Mouse (Mus musculus) midbrain, embryonic 10.5 days (tissue): Measurements from ENCODE around the gene Zc3h12b. TPM values are rescaled to one million over a fixed set of nuclear protein-coding genes. Genes with fewer than 3 reads are reported as not detected.

ENCODE experiments used
- DNase-seq: peaks from one replicate; pipeline ENCODE4 v3.0.0-alpha.2; 2017; ENCODE audit warnings: low spot score
- H3K27ac ChIP-seq: fragments of 300-500 bp; sonication (generic); replicated peaks from 2 replicates; pipeline ENCODE4 v1.5.1; 2016; ENCODE audit warnings: mild to moderate bottlenecking
- H3K27me3 ChIP-seq: fragments of 300-500 bp; sonication (generic); 2 replicates; pipeline ENCODE4 v1.6.1; 2016; ENCODE audit warnings: low read depth, mild to moderate bottlenecking; ENCODE audit not compliant: poor library complexity, severe bottlenecking
- H3K36me3 ChIP-seq: fragments of 300-500 bp; sonication (generic); 2 replicates; pipeline ENCODE4 v1.6.1; 2016; ENCODE audit warnings: mild to moderate bottlenecking, moderate library complexity
- H3K4me1 ChIP-seq: fragments of 300-500 bp; sonication (generic); 2 replicates; pipeline ENCODE4 v1.6.1; 2016
- H3K4me3 ChIP-seq: fragments of 300-500 bp; sonication (generic); 2 replicates; pipeline ENCODE4 v1.5.1; 2016; ENCODE audit warnings: mild to moderate bottlenecking, moderate library complexity
- H3K9me3 ChIP-seq: fragments of 300-500 bp; sonication (generic); replicated peaks from 2 replicates; pipeline ENCODE4 v1.6.1; 2016; ENCODE audit warnings: mild to moderate bottlenecking
- WGBS: fragments of 180-500 bp; shearing (Covaris S2); methylation state at CpG from one replicate; pipeline ENCODE4 v1.1.7; 2016; 5-methylcytosine and 5-hydroxymethylcytosine counted together
- polyA plus RNA-seq: library from polyadenylated mRNA; unstranded; fragments of >200 nt; fragmentation: Nextera tagmentation; extraction: Ambion mirVana; gene quantifications from 2 replicates; pipeline ENCODE4 v1.2.1, GENCODE M21; 2016

The Zc3h12b gene
- polyA plus RNA-seq, result 3.0 and 3.3 TPM in 2 replicates

DNA sequence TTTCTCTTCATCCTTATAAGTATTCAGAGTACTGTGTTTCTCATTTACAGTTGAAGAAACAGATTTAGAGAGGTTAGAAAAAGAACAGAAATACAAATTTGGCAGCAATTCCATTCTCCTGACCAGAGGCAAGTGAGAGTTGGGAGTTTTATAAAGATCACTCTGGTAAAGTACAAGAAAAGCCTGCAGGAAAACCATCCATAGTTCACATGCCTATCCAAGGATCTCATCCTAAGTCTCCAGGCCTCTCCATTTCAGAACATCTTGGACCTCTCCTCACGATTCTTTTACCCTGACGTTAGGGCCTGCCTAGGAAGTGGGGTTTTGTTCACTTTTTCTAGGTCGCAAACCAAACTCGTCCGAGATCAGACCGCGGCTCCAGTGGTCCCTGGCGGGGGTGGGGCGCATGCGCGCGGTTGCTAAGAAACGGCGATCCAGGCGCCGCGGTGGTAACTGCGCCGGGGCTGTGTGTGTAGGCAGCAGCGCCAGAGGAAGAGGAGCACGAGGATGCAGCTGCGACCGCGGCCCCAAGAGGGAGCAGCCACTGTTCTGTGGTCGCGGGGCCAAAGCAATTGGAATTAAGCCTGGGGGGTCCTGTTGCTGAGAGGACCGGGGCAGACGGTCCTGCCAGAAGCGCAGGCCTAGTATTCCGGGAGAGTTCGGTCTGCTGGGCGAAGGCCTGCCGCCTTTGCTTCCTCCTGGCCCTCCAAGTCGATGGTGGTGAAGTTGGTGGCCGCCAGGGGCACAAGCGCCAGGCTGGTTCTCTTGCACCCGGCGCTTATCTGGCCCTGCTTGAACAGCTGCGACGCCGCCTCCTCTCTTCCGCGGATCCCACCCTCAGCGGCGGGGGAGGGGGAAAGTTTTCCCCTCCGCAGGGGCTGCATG, at the start of gene Zc3h12b:
TSS of gene Zc3h12b (plus strand) at position 452 of the 885 bp plus-strand sequence.
- Histone ChIP-seq H3K4me1 (0 out of 2 replicates have a peak, but pooled peaks cover 4% of the 10 kb centered on the region), H3K9me3 (no peaks in the 10 kb centered on the region), H3K27me3 (peaks cover 9% of the 10 kb centered on the region; the same call in 1 of the 2 replicates), H3K27ac (peak within 1 kb of the TSS; percentile 84), H3K36me3 (no peaks in the 10 kb centered on the region), H3K4me3 (peak within 1 kb of the TSS; percentile 56)
- DNase-seq, result peak; percentile 85
- WGBS, result 22% methylated on average over 45 of the region's 46 CpGs

DNA sequence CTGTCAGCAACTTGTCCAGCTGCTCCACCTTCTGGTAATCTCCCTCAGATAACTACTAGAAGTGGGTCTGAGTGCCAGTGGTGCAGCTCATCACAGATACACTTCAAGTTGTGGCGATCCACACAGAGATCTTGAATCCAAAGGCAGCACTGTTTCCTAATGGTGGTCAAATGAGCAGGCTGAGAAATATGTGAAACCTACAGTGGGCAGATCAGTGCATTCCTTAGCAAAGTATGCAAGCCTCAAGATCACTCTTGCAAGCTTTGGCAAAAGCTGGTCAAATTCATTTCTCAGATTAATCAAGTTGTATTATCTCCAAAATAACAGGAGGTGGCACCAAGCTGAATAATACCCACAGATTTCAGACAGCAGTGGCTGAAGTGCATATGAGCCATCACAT, 29.3 kb upstream of the Zc3h12b start:
- no peaks in the 10 kb centered on the region for H3K4me1 ChIP-seq
- H3K4me3 ChIP-seq, result no peak overlapping the region
- WGBS, result 97% methylated on average over 1 of the region's 1 CpGs
- no peak for DNase-seq
- no peaks in the 10 kb centered on the region for H3K27me3 ChIP-seq
- no peaks in the 10 kb centered on the region for H3K9me3 ChIP-seq
- H3K36me3 ChIP-seq, result no peaks in the 10 kb centered on the region
- no peak overlapping the region for H3K27ac ChIP-seq

DNA sequence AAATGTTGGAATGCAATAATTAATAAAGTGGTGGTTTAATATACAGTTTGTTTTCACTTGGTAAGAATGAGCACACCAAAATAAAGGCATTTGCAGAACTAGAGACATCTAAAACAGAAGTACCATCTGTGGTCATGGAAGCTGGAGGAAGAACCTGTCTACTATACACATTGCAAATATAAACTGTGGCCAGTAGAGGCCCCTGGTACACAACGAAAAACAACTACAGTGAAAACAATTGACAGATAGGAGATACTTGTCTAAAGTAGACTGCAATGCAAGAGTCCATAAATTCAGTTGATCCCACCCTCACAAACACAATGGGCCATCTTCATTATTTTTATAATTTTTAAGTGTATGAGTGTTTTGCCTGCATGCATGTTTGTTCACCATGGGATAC, 24.4 kb upstream of the Zc3h12b start:
- 84% methylated on average over 1 of the region's 1 CpGs for WGBS
- H3K9me3 ChIP-seq, result no peaks in the 10 kb centered on the region

DNA sequence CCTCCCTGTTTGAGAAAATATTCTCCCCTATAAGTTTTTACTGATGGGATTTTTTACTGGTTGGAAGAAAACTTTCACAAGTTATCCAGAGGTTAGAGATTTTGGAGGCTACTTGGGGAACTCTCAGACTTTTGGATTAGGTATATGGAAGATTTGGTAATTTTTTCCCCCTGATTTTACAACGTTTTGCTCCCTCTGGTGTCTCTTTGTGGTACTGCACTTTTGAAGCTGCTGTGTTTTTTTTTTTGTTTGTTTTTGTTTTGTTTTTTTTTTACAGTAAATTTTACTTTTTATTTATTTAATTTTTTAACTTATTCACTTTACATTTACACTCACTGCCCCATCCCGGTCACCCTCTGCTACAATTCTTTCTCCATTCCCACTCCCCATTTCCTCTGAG, 26.8 kb downstream of the Zc3h12b start:
- 33% methylated on average over 2 of the region's 2 CpGs for WGBS
- no peak overlapping the region for H3K4me3 ChIP-seq
- H3K27ac ChIP-seq, result no peak overlapping the region
- no peaks in the 10 kb centered on the region for H3K4me1 ChIP-seq
- H3K9me3 ChIP-seq, result no peaks in the 10 kb centered on the region
- no peaks in the 10 kb centered on the region for H3K27me3 ChIP-seq
- no peak for DNase-seq
- no peaks in the 10 kb centered on the region for H3K36me3 ChIP-seq

More for the DNA sequence above, 24.4 kb upstream of the Zc3h12b start:
- Histone ChIP-seq H3K36me3 (no peaks in the 10 kb centered on the region), H3K27me3 (no peaks in the 10 kb centered on the region), H3K4me1 (no peaks in the 10 kb centered on the region), H3K4me3 (no peak overlapping the region), H3K27ac (no peak overlapping the region)
- no peak for DNase-seq

DNA sequence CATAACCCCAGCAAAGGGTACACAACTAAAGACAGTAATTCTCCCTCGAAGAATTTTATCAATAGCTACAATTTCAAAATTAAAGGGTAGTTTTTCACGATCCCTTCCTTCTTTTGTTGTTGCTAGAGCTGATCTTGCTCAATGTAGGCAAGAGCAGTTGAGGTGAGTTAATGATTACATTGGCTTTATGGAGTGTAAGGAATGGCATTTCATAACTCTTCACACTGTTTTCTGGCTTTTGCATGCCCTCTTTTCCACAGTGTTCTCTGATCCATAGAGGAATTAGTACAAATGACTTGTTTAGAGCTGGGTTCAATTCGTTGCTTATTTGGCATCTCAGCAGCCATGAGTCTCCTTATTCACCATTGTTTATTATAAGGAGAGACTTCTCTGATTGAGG, 84.4 kb downstream of the Zc3h12b start:
- no peaks in the 10 kb centered on the region for H3K36me3 ChIP-seq
- no peaks in the 10 kb centered on the region for H3K9me3 ChIP-seq
- H3K27me3 ChIP-seq, result no peaks in the 10 kb centered on the region
- no peak for DNase-seq
- no peak overlapping the region for H3K27ac ChIP-seq
- H3K4me3 ChIP-seq, result no peak overlapping the region
- no peaks in the 10 kb centered on the region for H3K4me1 ChIP-seq
- WGBS, result 87% methylated on average over 3 of the region's 3 CpGs

DNA sequence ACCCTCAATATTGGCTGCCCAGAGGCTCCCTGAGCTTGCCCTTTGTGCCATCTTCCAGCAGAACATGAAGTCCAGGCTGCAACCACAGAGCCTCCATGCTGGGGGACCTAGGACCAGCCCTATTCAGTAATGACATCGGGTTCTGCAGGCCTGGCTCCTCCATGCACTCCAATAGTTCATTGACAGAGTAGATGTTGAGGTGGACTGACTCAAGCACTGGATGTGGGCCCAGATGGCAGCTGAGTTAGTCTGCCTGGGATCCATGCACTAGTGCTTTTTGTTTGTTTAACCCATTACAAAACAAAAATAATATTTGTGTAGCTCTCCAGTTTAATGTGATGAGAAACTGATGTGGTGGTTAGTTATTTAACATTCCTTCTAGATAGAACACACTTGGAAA, 90.3 kb downstream of the Zc3h12b start:
- no peak for DNase-seq
- 81% methylated on average over 1 of the region's 1 CpGs for WGBS
- Histone ChIP-seq H3K9me3 (no peaks in the 10 kb centered on the region), H3K27me3 (no peaks in the 10 kb centered on the region), H3K36me3 (no peaks in the 10 kb centered on the region), H3K27ac (no peak overlapping the region), H3K4me3 (no peak overlapping the region), H3K4me1 (no peaks in the 10 kb centered on the region)

DNA sequence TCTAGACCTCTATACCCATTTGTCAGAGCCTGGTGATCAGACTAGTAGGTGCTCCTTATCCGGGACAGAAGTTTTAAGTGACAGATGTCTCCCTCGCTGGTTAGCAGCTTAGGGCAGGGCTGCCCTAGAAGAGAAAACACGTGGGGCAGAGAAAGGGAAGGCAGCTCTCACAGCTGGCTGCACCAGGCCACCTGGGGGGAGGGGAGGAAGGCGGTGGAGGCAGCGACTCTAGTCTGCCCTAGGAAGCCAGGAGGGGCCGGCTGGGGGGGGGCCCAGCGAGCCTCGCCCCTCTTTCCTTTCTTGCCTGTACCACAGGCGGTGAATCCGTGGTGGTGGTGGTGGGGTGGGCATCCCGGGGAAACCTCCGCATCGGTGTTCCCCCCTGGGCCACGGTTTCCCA, 141.3 kb downstream of the Zc3h12b start:
- H3K27ac ChIP-seq, result no peak overlapping the region
- no peaks in the 10 kb centered on the region for H3K36me3 ChIP-seq
- H3K4me1 ChIP-seq, result no peaks in the 10 kb centered on the region
- DNase-seq, result no peak
- H3K9me3 ChIP-seq, result no peaks in the 10 kb centered on the region; the same call in 1 of the 2 replicates
- no peaks in the 10 kb centered on the region for H3K27me3 ChIP-seq
- H3K4me3 ChIP-seq, result no peak overlapping the region
- 62% methylated on average over 14 of the region's 14 CpGs for WGBS

DNA sequence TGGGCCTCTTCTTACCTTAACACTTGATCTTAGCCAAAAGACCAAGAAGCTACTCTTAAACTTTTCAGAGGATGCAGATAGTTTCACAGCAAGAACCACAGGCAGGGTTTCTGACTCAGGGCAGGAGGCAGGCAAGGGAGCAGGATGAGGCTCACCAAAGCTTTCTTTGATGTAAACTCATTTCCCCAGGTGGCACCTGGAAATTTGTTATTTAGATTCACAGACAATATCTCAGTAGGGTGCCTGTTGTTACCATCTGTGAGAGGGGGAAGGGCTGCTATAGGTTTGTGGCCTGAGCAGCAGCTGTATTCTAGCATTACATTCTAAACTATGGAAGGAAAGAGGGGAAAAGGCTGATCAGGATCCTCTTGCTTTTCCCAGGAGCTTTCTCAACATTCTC, 169.6 kb downstream of the Zc3h12b start:
- H3K27ac ChIP-seq, result no peak overlapping the region
- H3K4me3 ChIP-seq, result no peak overlapping the region
- DNase-seq, result no peak
- no peaks in the 10 kb centered on the region for H3K27me3 ChIP-seq
- no peaks in the 10 kb centered on the region for H3K36me3 ChIP-seq
- no peaks in the 10 kb centered on the region for H3K9me3 ChIP-seq
- H3K4me1 ChIP-seq, result no peaks in the 10 kb centered on the region

DNA sequence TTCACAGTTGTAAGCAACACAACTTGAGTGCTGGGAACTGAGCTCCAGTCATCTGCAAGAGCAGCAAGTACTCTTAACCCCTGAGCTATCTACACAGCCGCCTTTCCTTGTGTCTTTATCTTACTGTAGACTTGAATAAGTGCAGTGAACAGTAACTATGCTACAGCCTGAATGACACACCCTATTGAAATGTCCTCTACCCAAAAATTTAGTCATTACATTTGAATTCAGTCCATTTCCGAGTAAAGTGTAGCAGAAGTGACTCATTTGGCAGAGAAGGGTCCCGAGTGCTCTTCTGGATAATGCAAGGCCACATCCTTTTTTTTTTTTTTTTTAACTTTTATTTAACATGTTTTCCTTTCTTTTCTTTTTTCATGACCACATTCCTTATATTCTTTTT, 191.2 kb downstream of the Zc3h12b start:
- Histone ChIP-seq H3K4me1 (no peaks in the 10 kb centered on the region), H3K27me3 (no peaks in the 10 kb centered on the region; the same call in 1 of the 2 replicates), H3K4me3 (no peak overlapping the region), H3K9me3 (no peaks in the 10 kb centered on the region), H3K27ac (no peak overlapping the region), H3K36me3 (no peaks in the 10 kb centered on the region)
- 87% methylated on average over 3 of the region's 3 CpGs for WGBS
- DNase-seq, result no peak

DNA sequence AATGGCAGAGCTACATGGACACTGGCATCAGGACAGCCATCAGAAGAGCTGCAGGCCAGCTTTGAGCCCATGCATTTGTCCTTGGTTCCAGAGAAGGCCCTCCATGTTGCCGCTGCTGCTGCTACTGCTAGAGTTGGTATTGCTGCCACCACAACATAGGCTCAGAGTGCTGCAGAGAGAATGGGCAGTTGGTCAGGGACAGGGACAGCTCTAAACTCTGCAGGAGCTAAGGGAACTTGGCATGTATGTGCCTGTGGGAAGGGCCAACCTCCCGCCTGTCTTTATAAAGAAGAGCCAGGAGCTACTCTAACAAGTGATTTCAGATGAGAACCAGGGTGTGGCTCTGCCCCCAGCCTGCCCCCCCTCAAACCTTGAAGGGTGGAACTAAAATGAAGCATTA, 224.0 kb downstream of the Zc3h12b start:
- no peaks in the 10 kb centered on the region for H3K27me3 ChIP-seq
- no peak for DNase-seq
- 97% methylated on average over 2 of the region's 2 CpGs for WGBS

DNA sequence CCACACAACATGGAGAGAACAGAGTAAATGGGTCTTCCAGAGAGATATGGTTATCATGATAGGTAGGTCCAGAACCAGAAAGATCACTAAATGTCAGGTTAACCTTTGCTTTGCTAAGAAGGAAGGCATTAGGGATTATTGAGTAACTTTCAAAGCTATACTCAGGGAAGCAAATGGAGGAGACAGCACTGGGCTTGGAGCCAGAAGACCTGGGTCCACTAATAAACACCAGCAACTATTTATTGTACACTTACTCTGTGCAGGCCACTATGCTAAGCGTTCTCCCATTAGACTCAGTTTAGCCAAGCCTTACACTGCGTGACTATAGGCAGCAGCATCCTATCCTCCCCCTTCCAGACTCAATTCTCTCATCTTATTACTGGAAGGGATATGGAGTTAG, 234.0 kb downstream of the Zc3h12b start:
- no peaks in the 10 kb centered on the region for H3K9me3 ChIP-seq
- no peak overlapping the region for H3K4me3 ChIP-seq
- peaks cover 83% of the 10 kb centered on the region for H3K36me3 ChIP-seq
- peaks cover 7% of the 10 kb centered on the region; the same call in 1 of the 2 replicates for H3K4me1 ChIP-seq
- H3K27ac ChIP-seq, result no peak overlapping the region
- 90% methylated on average over 2 of the region's 2 CpGs for WGBS
- peaks cover 12% of the 10 kb centered on the region; the same call in 1 of the 2 replicates for H3K27me3 ChIP-seq
- no peak for DNase-seq

More for the DNA sequence above, 224.0 kb downstream of the Zc3h12b start:
- peaks cover 61% of the 10 kb centered on the region for H3K36me3 ChIP-seq
- no peaks in the 10 kb centered on the region for H3K9me3 ChIP-seq
- H3K4me1 ChIP-seq, result no peaks in the 10 kb centered on the region
- H3K27ac ChIP-seq, result no peak overlapping the region
- H3K4me3 ChIP-seq, result no peak overlapping the region

DNA sequence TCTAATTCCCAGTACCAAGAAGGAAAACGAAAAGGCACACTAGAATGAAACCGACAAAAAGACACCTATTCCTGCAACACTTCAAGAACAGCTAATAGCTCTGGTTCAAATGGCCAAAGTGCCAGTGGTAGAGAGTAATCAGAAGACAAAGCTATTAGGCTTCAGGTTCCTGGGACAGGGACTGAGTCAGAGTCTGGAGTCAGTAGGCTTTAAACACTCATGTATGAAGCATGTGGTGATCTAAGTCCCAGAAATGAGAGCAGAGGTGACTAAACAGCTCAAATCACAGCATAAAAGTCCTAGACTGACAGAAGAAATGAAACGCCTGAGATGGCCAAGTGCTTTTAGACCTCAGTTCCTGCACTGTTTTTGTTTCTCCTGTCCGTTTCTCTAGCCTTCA, 236.7 kb downstream of the Zc3h12b start:
- Histone ChIP-seq H3K4me3 (no peak overlapping the region), H3K27me3 (peaks cover 12% of the 10 kb centered on the region; the same call in 1 of the 2 replicates), H3K36me3 (peaks cover 87% of the 10 kb centered on the region), H3K27ac (no peak overlapping the region), H3K9me3 (no peaks in the 10 kb centered on the region), H3K4me1 (peaks cover 7% of the 10 kb centered on the region; the same call in 1 of the 2 replicates)
- WGBS, result 91% methylated on average over 4 of the region's 4 CpGs
- no peak for DNase-seq

DNA sequence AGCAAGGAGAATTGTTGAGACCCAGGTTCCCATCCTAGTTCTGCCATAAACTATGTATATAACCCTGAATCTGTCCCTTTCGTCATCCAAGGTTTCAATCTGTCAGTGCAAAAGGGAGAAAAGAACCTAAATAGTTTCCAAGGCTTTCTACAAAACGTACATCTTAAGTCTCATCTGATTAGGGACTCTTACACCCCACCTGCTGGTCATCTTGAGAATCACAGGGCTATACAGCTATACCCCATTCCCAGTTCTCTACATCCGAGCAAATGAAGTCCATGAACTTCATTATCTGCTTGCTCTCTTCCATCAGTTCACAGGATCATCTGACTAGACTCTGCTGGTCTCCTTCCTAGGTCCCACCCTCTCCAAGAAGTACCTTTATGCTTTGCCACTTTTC, 239.3 kb downstream of the Zc3h12b start:
- DNase-seq, result no peak
- H3K36me3 ChIP-seq, result peaks cover 64% of the 10 kb centered on the region

More for the DNA sequence above, 239.3 kb downstream of the Zc3h12b start:
- peaks cover 12% of the 10 kb centered on the region; the same call in 1 of the 2 replicates for H3K27me3 ChIP-seq
- H3K27ac ChIP-seq, result no peak overlapping the region
- H3K4me1 ChIP-seq, result peaks cover 11% of the 10 kb centered on the region
- no peaks in the 10 kb centered on the region for H3K9me3 ChIP-seq
- H3K4me3 ChIP-seq, result no peak overlapping the region
- WGBS, result 56% methylated on average over 3 of the region's 3 CpGs
